Mouse (Mus musculus): ENCODE measurements around the gene Polr2j.

The Polr2j gene

GRCm38 (mm10) chr5:136169626-136170511 lies 53.4 kb downstream of the Polr2j start:
- DNase-seq, result peak; percentile 34

- DNase-seq, result peak; percentile 85
Measured at GRCm38 (mm10) chr5:136170512-136171362, 54.3 kb downstream of the Polr2j start, which contains the start of gene Orai2. Orai2 (minus strand) TSS chr5:136170713.

- no peak for DNase-seq
Measured at GRCm38 (mm10) chr5:136171363-136172341, 55.2 kb downstream of the Polr2j start.
